Mouse (Mus musculus) adipocyte (in vitro differentiated cells): ENCODE measurements around the gene Tomm6.

Experiments used
- DNase-seq: peaks from one replicate; pipeline ENCODE4 v3.0.0-alpha.2; 2016; ENCODE audit warnings: low spot score

Gene Tomm6

GRCm38 (mm10) chr17:47688344-47688607, at the start of gene Tomm6:
Gene Tomm6, minus strand, starts transcription at chr17:47688386.
- DNase-seq, result no peak

- peak; percentile 83 for DNase-seq
Observed at GRCm38 (mm10) chr17:47737271-47738065, 49.3 kb upstream of the Tomm6 start.

- DNase-seq, result peak; percentile 94
Observed at GRCm38 (mm10) chr17:47736856-47737255, 48.7 kb upstream of the Tomm6 start, which contains the start of gene Tfeb. Gene Tfeb, plus strand, starts transcription at chr17:47737030.

- DNase-seq, result no peak
Observed at GRCm38 (mm10) chr17:47735553-47736100, 47.4 kb upstream of the Tomm6 start.

- no peak for DNase-seq
Observed at GRCm38 (mm10) chr17:47730633-47731575, 42.7 kb upstream of the Tomm6 start.

GRCm38 (mm10) chr17:47726566-47726965, 38.4 kb upstream of the Tomm6 start, which contains the start of gene Pgc:
Gene Pgc, plus strand, starts transcription at chr17:47726842.
- no peak for DNase-seq

- DNase-seq, result no peak
Observed at GRCm38 (mm10) chr17:47721183-47721582, 33.0 kb upstream of the Tomm6 start.

GRCm38 (mm10) chr17:47715037-47715436, 26.9 kb upstream of the Tomm6 start:
- no peak for DNase-seq

- DNase-seq, result no peak
Observed at GRCm38 (mm10) chr17:47712889-47713571, 24.8 kb upstream of the Tomm6 start.

GRCm38 (mm10) chr17:47711883-47712282, 23.7 kb upstream of the Tomm6 start:
- no peak for DNase-seq

- DNase-seq, result no peak
Observed at GRCm38 (mm10) chr17:47710036-47710435, 21.9 kb upstream of the Tomm6 start.

- DNase-seq, result no peak
Observed at GRCm38 (mm10) chr17:47708972-47709371, 20.8 kb upstream of the Tomm6 start.

GRCm38 (mm10) chr17:47707961-47708360, 19.8 kb upstream of the Tomm6 start:
- DNase-seq, result peak; percentile 33

GRCm38 (mm10) chr17:47706196-47706595, 18.0 kb upstream of the Tomm6 start:
- DNase-seq, result no peak

GRCm38 (mm10) chr17:47704692-47705091, 16.5 kb upstream of the Tomm6 start:
- DNase-seq, result no peak

- no peak for DNase-seq
Observed at GRCm38 (mm10) chr17:47703556-47703955, 15.4 kb upstream of the Tomm6 start.

GRCm38 (mm10) chr17:47702548-47703345, 14.6 kb upstream of the Tomm6 start:
- no peak for DNase-seq

GRCm38 (mm10) chr17:47701793-47702192, 13.6 kb upstream of the Tomm6 start:
- DNase-seq, result no peak

- no peak for DNase-seq
Observed at GRCm38 (mm10) chr17:47699055-47699454, 10.9 kb upstream of the Tomm6 start.

- DNase-seq, result no peak
Observed at GRCm38 (mm10) chr17:47698156-47698555, 10.0 kb upstream of the Tomm6 start.

- DNase-seq, result no peak
Observed at GRCm38 (mm10) chr17:47695337-47695710, 7.1 kb upstream of the Tomm6 start.
